ENCODE assay signal across 9 mouse cellular contexts in the genomic region with DNA sequence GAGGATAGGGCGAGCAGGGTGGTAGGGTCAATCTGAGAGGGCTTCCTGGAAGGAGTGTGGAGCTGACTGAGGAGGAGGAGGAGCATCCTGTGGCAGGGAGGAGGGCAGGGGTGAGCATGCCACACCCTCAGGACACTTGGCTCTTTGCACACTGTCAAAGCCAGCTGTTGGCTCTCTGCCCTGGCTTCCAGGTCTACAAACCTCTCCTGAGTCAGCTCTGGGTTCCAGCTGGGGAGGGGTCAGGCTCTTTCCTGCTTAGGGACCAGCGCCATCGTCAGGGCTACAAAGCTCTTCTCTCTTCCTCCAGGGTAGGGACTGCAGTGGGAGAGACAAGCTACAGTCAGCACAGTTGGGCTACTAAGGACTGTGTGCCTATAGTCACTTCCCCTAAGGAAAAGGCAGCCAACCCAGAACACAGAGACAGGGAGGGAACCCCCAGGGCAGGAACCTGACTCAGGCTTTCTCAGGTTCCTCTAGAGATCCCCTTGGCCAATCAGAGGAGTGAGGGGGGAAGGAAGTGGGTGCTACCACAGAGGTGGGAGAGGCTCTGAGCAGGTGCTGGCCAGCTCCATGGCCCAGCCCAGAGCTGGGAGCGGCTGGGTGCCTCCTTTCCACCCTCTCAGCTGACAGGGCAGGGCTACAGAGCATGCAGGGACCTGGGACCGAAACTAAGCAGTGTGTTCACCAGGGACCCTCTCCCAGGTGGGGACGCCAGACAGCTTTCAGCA. TPM values are rescaled to one million over a fixed set of nuclear protein-coding genes. Genes with fewer than 3 reads are reported as not detected.
DNase-seq lines count a peak whose midpoint lies in the region; ATAC-seq lines count a peak whose summit lies in the region.
"Had no signal": no experiment of that assay in that cellular context is flagged by ENCODE, and none has a peak within 500 bp of the region (broad histone marks: within the 10 kb centered on the region; RNA-seq: fewer than 3 reads in every experiment).

No protein-coding gene starts in this region.

- DNase-seq in T-cell, adult 2 months (ENCODE audit: low spot score): peak; percentile 20
- DNase-seq in kidney, postnatal 14 days: peak; percentile 34
- no peak for DNase-seq in c-Kit-positive CD71-positive TER-119-positive erythroid progenitor cells, embryonic 14.5 days (ENCODE audit: low spot score)
- no peak for DNase-seq in layer of hippocampus, adult 9-10 months (ENCODE audit: low spot score)
- no peak for DNase-seq in layer of hippocampus, postnatal 25 days (ENCODE audit: extremely low spot score in 1 of 2, low spot score in 1 of 2)

- H3K27ac ChIP-seq in hindbrain, embryonic 15.5 days (replicated peaks): no peak overlapping the region
- H3K27ac ChIP-seq in hindbrain, embryonic 13.5 days: no peak overlapping the region
- H3K27ac ChIP-seq in stomach, embryonic 15.5 days: peak overlapping the region; percentile 65
- H3K27ac ChIP-seq: liver, embryonic 15.5 days had no signal

- WGBS in hindbrain, embryonic 15.5 days: 64% methylated on average over 6 of the region's 6 CpGs
- WGBS in hindbrain, embryonic 13.5 days: 59% methylated on average over 6 of the region's 6 CpGs
- WGBS in stomach, embryonic 15.5 days: 45% methylated on average over 6 of the region's 6 CpGs

- H3K4me3 ChIP-seq in hindbrain, embryonic 15.5 days: no peak overlapping the region
- H3K4me3 ChIP-seq in hindbrain, embryonic 13.5 days: no peak overlapping the region
- no peak overlapping the region for H3K4me3 ChIP-seq in stomach, embryonic 15.5 days (replicated peaks)
- H3K4me3 ChIP-seq: liver, embryonic 15.5 days had no signal

- 0 out of 2 replicates have a peak, but pooled peaks have one; percentile 19 for ATAC-seq in hindbrain, embryonic 15.5 days (ENCODE audit: low FRiP score, low read depth)
- no peak for ATAC-seq in hindbrain, embryonic 13.5 days (ENCODE audit: low FRiP score)
- peak; percentile 66 for ATAC-seq in stomach, embryonic 15.5 days (ENCODE audit: insufficient read depth, low FRiP score, low read depth)

- H3K27me3 ChIP-seq in hindbrain, embryonic 15.5 days: no peaks in the 10 kb centered on the region
- no peaks in the 10 kb centered on the region for H3K27me3 ChIP-seq in hindbrain, embryonic 13.5 days
- no peaks in the 10 kb centered on the region for H3K27me3 ChIP-seq in stomach, embryonic 15.5 days (replicated peaks)

- H3K9me3 ChIP-seq in hindbrain, embryonic 15.5 days: no peaks in the 10 kb centered on the region
- H3K9me3 ChIP-seq in hindbrain, embryonic 13.5 days: no peaks in the 10 kb centered on the region
- H3K9me3 ChIP-seq in stomach, embryonic 15.5 days: no peaks in the 10 kb centered on the region
- H3K9me3 ChIP-seq: liver, embryonic 15.5 days had no signal

- H3K36me3 ChIP-seq in hindbrain, embryonic 15.5 days: no peaks in the 10 kb centered on the region
- no peaks in the 10 kb centered on the region for H3K36me3 ChIP-seq in hindbrain, embryonic 13.5 days
- no peaks in the 10 kb centered on the region for H3K36me3 ChIP-seq in stomach, embryonic 15.5 days
- H3K36me3 ChIP-seq: liver, embryonic 15.5 days had no signal

- H3K4me1 ChIP-seq in hindbrain, embryonic 15.5 days (replicated peaks): peaks cover 3% of the 10 kb centered on the region
- H3K4me1 ChIP-seq in hindbrain, embryonic 13.5 days (replicated peaks): peaks cover 4% of the 10 kb centered on the region
- H3K4me1 ChIP-seq in stomach, embryonic 15.5 days: peaks cover 28% of the 10 kb centered on the region

- H3K4me2 ChIP-seq in hindbrain, embryonic 15.5 days: no peak overlapping the region
- no peak overlapping the region for H3K4me2 ChIP-seq in hindbrain, embryonic 13.5 days
- no peak overlapping the region for H3K4me2 ChIP-seq in stomach, embryonic 15.5 days
- H3K4me2 ChIP-seq: liver, embryonic 15.5 days had no signal

- no peak overlapping the region for H3K9ac ChIP-seq in hindbrain, embryonic 15.5 days
- H3K9ac ChIP-seq in hindbrain, embryonic 13.5 days: no peak overlapping the region
- no peak overlapping the region for H3K9ac ChIP-seq in stomach, embryonic 15.5 days
- H3K9ac ChIP-seq: liver, embryonic 15.5 days had no signal

RNA-seq across cellular contexts. Expression of gene Ifnlr1, which starts 24.8 kb away (rescaled TPM):
- polyA plus RNA-seq in hindbrain, embryonic 15.5 days (2015; fragmentation: Nextera tagmentation; extraction: Ambion mirVana): 0.38 and 0.43 TPM in 2 replicates
- polyA plus RNA-seq in hindbrain, embryonic 13.5 days (2015; fragmentation: Nextera tagmentation; extraction: Ambion mirVana): 0.14 and 0.42 TPM in 2 replicates
- polyA plus RNA-seq in stomach, embryonic 15.5 days (2015; fragmentation: Nextera tagmentation; extraction: Ambion mirVana): 1.8 TPM in 2 replicates
- under 1 TPM; 0.21 to 0.30 TPM for total RNA-seq in layer of hippocampus, postnatal 25 days (2021)

Comparison
In these comparisons a context has a peak if more than half of its experiments do, and no peak if none do; other contexts are left out.
1. DNase-seq: peak in T-cell, adult 2 months (single experiment) and kidney, postnatal 14 days (single experiment); none in c-Kit-positive CD71-positive TER-119-positive erythroid progenitor cells, embryonic 14.5 days (single experiment), layer of hippocampus, adult 9-10 months (single experiment) and layer of hippocampus, postnatal 25 days (0 of 2).